Mouse (Mus musculus): ENCODE measurements around the gene Ap1g2.

DNA sequence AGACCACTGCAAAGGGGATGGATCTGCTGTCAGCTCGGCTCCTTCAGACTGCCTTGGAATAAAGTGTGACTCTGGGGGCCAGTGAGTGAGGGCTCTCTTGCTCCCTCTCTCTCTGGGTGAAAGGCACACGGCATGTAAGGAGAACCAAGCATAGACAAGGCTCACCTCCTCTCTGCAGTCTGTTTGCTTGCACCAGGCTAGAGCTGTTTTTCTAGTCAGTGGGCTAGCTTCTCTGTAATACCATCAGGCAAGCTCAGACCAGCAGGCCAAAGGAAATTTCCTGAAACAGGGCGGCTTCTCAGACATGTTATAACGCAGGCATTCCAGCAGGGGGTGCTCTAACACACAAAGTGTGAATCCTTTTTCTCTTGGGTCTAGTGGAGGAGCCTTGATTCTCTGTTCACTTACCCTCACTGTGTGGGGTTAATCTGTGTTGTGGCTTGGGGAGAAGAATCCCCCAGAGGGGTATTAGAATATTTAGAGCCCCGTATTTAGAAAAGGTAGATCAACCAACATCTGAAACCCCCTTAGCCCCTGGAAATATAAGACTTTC lies 42.0 kb upstream of the Ap1g2 start:
- TF ChIP-seq CTCF (IDR thresholded peaks at IDR 0.05; ENCODE audit: extremely low read depth, insufficient read depth, insufficient read length, insufficient replicate concordance) (peak; percentile 65; the same call in 1 of the 2 replicates), POLR2A (IDR thresholded peaks at IDR 0.05; ENCODE audit: low read depth, low read length) (no peak)

Data from spleen, adult 2 months (tissue).